Mouse (Mus musculus): Measurements from ENCODE around the gene Ldhc.

- no peak for TF ChIP-seq CTCF (conservative IDR thresholded peaks at IDR 0.05 in 1 of 2, IDR thresholded peaks at IDR 0.05 in 1 of 2; ENCODE audit: low read depth in 2 of 2, low read length in 2 of 2)
- TF ChIP-seq E2F4 (IDR thresholded peaks at IDR 0.05; ENCODE audit: insufficient replicate concordance, low read depth, low read length): no peak
- TF ChIP-seq HCFC1 (IDR thresholded peaks at IDR 0.05; ENCODE audit: low read depth, low read length): no peak
- no peak for TF ChIP-seq POLR2A (IDR thresholded peaks at IDR 0.05; ENCODE audit: low read depth, low read length)
- TF ChIP-seq ELF1 (IDR thresholded peaks at IDR 0.05; ENCODE audit: low read depth, low read length): no peak
- TF ChIP-seq IRF4 (IDR thresholded peaks at IDR 0.05; ENCODE audit: low read depth, low read length): no peak
- no peak for TF ChIP-seq RCOR1 (conservative IDR thresholded peaks at IDR 0.05; ENCODE audit: low read depth, low read length)
- TF ChIP-seq CHD1 (IDR thresholded peaks at IDR 0.05; ENCODE audit: low read depth, low read length): no peak
- no peak for TF ChIP-seq ZMIZ1 (IDR thresholded peaks at IDR 0.05; ENCODE audit: low read depth, low read length)
- no peak for TF ChIP-seq GABPA (IDR thresholded peaks at IDR 0.05; ENCODE audit: insufficient replicate concordance, low read depth, low read length)
- TF ChIP-seq MAX (IDR thresholded peaks at IDR 0.05; ENCODE audit: low read length): no peak
- TF ChIP-seq CHD2 (IDR thresholded peaks at IDR 0.05; ENCODE audit: low read length): no peak
- no peak for TF ChIP-seq TCF12 (IDR thresholded peaks at IDR 0.05; ENCODE audit: low read depth, low read length)
- no peak for TF ChIP-seq NRF1 (IDR thresholded peaks at IDR 0.05; ENCODE audit: low read depth, low read length)
Observed at GRCm38 (mm10) chr7:46877255-46877654, 16.3 kb downstream of the Ldhc start.

Data from CH12.LX (cell line).